Mouse (Mus musculus) mouse embryonic stem cell (cell line): ENCODE results near the gene Dhrs3.

Source experiments
- in situ Hi-C, 2 experiments: fragments of 300-500 bp; cut with MboI; formaldehyde crosslinking; loops; 1 replicate in 1 of 2; 3 replicates in 1 of 2; pipeline ENCODE4 v1.14.3; 2019 to 2020; ENCODE audit warnings: low sequenced_read_pairs in 2 of 2, low pct_unique_long_range_greater_than_20kb in 1 of 2, mixed read lengths in 1 of 2; ENCODE audit not compliant: unreplicated experiment in 1 of 2

Dhrs3 gene

DNA sequence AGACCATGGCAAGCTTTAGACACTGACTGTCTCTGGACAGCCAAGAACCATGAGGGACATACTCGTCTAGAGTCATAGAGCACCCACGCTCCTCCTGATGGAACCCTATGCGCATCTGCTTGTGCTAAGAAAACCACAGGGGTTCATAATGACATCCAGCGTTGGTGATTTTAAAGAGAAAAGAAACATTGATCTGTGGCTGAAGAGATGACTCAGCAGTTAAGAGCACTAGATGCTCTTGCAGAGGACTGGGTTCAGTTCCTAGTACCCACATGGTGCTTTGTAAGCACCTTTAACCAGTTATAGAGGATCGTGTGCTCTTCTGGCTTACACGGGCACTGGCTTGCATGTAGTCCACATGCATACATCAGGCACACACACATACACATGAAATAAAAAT lies 23.9 kb downstream of the Dhrs3 start:
- in situ Hi-C loops, result loop anchor here in 1 of 2 experiments (25.0 kb wide), 1 partner anchor 571 kb away; no protein-coding TSS in a partner anchor

DNA sequence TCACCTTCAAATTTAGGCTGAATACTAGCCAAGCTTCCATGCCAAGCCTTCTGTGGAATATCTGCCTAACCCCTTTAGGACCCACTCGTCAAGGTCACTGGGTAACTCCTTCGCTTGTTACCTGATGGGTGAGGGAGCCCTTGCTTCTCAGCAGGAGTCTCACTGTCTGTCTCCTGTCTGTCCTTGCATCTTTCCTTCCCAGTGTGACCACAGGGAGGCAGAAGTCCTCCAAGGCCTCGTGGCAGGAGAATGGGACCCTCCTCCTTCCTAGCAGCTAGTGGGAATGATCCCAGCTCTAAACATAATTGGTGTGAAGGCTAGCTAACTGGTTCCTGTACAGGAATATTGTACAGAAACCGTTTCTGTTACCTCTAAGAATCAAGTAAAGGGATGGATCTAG lies 24.5 kb downstream of the Dhrs3 start:
- in situ Hi-C loops, result loop anchor here in 1 of 2 experiments (25.0 kb wide), 1 partner anchor 570 kb away; no protein-coding TSS in a partner anchor

DNA sequence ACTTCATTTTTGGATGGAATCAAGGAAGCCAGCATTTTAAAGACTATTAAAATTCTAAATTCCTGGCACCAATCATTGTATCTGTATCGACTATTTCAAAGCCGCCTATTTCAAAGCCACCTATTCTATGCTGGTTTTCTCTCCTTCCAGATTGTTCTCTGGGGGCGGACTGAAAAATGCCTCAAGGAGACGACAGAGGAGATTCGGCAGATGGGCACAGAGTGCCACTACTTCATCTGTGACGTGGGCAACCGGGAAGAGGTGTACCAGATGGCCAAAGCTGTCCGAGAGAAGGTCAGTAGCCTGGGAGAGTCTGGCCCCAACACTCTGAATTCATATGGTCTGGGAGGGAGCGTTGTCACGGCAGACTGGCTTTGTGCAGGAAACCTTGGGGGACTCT lies 25.9 kb downstream of the Dhrs3 start:
- in situ Hi-C loops, result loop anchor here in 1 of 2 experiments (25.0 kb wide), 1 partner anchor 569 kb away; no protein-coding TSS in a partner anchor

DNA sequence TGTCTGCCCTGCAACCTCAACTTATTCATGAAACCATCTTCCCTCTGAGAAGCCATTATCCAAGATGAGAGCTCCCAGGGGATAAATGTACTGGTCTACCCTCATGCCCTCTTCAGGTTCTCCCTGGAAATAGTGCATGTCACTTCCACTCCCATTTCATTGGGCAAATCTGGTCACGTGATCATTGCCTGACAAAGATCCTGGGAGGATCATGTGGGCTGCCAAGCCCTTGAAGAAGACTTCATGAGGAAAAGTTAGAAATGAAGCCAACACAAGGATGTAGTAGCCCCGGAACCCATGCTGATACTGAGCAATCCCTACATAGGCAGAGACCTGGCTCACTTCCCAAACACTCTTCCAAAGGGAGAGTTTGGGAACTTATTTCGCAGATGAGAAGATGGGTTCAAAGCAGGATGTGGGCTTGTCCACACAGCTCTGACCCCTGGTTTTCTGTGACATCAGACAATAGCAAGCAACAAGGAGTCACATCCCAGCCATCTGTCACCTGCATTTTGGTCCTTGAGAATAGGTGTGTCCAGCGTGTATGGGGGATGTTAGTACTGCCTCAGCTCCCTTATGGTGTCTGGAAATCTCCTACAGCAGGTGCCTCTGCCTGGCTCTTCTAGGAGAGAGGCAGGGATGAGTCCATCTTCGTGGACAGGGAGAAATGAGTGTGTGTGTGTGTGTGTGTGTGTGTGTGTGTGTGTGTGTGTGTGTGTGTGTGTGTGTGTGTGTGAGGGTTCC lies 36.2 kb downstream of the Dhrs3 start:
- in situ Hi-C loops, result no loop called here

DNA sequence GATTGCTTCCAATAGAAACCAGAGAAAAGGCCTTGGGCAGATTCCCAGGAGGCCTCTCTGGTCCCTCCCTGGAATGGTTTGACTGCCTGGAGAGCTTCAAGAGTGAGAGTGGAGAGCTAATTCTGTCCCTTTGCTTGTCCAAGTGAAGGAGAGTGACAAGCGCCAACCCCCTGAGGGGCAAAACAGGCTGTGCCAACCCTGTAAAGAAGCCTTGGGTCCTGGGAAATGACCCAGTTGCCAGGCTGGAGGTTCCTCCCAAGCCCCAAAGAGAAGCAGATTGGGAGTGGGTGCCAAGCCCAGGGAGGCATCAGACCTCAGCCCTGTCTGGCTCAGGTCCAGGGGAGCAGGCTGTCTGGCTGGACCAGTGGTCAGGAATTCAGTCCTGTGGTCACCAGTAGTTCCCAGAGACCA lies 37.2 kb downstream of the Dhrs3 start:
- in situ Hi-C loops, result no loop called here

DNA sequence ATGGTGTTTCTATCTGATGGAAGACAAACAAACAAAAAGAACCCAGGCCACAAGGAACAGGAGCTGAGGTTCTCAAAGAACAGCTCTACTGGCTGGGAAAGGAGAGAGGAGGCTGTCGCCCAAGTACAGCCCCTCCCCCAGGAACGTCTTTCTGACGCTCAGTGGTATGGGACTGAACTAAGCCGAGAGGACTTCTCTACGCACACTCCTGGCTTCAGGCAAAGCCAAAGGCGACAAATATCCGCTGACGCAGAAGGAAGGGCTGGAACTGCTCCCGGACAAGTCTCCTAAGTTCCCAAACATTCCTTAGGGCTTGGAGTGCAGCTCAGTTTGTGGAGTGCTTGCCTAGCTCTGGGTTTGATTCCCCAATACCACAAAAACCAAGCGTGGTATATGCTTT lies 37.7 kb downstream of the Dhrs3 start:
- in situ Hi-C loops, result no loop called here

DNA sequence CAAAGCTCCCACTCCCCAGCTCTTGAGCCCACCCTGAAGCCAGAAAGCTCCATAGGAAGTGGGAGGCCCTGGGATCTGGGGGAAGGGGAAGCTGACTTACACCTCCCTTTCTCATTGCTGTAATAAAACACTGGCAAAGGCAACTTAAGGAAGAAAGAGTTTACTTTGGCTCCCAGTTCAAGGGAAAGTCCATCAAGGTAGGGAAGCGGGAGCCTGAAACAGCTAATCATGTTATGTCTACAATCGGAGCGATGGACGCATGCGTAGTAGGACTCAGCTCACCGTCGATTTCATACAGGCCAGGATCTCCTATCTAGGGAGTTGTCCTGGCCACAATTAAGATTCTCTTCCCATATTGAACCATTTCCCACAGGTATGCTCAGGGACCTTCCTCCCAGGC lies 38.5 kb downstream of the Dhrs3 start:
- in situ Hi-C loops, result no loop called here

DNA sequence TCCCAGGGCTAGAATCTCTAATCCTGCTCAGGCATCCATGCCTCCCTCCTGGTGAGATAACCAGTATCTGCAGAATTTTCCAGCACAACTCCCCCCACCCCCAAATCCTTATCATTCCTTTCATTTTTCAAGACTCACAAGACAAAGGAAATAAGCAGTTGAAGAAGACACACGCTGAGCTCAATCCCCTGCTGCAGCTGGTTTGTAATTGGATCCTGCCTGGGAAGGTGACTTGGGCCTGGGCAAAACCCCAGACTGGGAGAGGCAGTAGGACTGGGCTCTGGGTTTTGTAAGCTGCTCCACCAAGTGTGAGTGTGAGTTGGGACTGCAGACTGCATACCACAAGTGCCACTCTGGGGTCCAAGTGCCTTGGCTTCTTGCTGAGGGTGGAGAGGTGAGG lies 41.9 kb downstream of the Dhrs3 start:
- in situ Hi-C loops, result no loop called here

DNA sequence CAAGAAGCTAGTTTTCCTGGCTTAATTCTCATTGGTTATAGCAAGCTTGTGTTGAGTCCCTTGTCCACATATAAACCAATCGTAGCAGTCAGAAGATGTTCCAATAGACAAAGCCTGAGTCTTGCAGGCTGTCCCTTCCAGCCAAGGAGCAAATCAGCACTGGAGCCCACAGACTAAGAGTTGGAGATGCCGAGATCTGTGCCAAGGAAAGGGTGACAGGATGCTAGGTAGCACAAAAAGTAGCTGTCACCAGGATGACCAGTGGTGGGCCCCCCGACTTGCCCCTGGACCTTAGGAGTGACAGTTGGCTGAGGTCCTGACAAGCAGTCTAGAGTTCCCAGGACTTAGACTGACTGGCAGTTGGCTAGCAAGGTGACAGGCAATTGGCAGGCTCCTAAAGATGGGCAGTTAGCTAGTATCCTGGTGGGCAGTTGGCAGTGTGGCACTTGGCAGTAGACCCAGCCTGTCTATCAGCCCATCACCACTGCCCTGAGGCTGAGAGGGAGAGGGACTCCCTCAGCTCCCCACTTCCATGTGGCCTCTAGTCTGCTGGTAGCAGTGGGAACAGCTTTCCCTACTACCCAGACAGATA lies 44.0 kb downstream of the Dhrs3 start:
- in situ Hi-C loops, result no loop called here

DNA sequence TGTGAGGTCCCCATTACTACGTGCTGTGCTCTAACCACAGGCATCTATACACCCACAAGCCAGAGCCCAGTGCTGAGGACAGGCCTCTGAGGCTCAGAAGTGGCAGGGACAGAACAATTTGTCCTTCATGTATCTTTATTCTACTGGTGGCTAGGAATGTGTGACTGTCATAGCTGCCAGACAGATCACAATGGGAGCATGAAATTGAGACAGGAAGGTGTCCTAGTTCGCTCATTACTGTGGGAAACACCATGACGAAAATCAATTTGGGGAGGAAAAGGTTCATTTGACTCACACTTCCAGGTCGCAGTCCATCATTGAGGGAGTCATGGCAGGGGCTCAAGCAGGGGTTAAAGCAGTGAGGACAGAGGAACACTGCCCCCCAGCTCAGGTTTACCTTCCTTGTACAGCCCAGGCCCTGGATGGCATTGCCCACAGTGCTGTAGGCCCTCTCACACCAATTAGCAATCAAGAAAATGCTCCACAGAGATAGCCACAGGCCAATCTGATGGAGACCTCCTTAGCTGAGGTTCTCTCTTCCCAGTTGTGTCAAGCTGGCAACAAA lies 47.3 kb downstream of the Dhrs3 start:
- in situ Hi-C loops, result no loop called here

DNA sequence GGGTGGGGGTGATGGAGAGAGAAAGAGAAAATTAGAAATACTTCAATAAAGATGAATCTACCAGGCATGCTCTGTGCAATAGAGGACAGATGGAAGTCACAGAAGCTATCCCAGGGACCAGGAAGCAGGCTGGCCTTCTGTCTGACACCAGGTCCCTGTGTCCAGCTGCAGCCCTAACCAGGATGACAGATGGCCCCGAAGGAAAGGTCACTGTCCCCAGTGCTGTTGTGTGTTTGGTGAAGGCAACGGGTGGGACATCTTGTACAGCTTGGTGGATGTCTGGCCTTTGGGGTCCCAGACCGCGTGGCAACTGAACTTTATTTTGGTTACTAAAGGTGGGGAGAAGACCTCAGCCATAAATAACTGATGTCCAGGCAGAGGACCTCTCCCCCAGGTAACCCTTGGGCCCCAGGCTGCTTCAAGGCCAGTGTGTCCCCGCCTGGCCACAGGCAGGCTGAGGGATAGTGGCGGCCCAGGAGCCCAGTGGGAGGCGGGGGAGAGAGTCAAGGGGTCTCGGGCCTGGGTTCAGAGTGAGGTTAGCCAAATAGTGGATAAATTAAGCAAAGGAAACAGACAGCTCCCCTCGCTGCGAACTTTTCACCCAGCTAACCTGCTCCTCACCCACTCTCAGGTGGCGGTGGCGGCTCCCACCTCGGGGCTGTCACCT lies 48.3 kb downstream of the Dhrs3 start:
- in situ Hi-C loops, result no loop called here

DNA sequence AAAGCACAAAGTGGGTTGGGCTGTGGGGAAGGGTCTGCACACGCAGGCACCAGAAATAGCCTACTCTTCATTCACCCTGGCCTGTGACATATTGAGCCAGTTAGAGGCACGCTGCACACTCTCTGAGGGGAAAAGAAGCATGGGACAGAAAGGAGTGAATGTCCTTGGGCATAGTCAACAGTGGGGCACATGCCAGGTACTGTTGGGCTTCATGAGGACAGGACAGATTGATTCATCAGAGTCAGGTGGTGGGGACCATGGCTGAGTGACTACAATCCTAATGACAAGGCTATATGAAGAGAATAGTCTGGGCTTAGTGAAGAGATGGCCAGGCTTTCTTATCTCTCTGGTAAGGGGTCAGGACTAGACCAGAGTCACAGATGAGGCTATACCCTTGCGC lies 49.8 kb downstream of the Dhrs3 start:
- in situ Hi-C loops, result no loop called here

DNA sequence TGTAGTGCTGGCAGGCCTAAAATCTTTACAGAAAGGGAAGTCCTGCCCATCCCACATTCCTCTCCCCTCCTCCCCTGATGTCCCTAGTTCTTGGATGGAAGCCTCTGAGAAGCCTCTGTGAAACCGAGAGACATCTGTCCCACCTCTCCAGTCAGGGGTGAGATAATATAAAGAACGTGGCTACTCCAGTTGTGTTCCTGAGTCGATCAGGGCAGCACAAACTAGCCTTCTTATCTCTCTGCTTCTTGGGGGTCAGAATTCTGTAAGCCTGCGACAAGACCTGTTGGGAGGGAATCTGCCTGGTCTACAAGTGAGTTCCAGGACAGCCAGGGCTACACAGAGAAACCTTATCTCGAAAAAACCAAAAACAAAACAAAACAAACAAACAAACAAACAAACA lies 50.6 kb downstream of the Dhrs3 start:
- in situ Hi-C loops, result no loop called here

DNA sequence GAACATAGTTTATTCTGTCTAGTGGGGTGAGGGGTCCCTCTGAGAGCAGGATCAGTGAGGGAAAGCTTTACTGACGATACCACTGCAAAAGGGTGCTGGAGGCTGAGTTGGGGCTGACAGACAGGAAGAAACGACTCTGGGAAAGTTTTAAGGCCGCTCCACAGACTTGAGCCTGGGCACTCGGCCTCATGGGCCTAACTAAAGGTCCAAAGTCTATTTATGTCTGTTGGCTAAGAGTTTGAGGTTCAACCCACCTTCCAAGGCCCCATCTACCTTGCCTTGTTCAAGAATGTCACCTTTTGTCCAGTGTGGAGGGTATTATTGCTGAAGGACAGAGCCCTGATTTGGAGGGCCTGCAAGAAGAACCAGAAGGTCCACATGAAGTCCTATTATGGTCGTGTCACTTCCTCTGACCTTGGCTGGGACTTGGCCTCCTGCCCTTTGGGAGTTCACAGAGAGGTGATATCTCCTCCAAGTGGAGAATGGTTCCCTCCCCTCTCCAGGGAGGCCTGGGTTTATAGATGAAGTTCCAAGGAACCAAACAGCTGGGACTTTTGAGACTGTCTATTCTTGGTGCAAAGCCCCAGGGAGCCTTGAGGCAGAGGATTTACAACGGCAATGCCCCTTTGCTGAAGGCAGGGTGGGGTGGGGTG lies 55.2 kb downstream of the Dhrs3 start:
- in situ Hi-C loops, result no loop called here

DNA sequence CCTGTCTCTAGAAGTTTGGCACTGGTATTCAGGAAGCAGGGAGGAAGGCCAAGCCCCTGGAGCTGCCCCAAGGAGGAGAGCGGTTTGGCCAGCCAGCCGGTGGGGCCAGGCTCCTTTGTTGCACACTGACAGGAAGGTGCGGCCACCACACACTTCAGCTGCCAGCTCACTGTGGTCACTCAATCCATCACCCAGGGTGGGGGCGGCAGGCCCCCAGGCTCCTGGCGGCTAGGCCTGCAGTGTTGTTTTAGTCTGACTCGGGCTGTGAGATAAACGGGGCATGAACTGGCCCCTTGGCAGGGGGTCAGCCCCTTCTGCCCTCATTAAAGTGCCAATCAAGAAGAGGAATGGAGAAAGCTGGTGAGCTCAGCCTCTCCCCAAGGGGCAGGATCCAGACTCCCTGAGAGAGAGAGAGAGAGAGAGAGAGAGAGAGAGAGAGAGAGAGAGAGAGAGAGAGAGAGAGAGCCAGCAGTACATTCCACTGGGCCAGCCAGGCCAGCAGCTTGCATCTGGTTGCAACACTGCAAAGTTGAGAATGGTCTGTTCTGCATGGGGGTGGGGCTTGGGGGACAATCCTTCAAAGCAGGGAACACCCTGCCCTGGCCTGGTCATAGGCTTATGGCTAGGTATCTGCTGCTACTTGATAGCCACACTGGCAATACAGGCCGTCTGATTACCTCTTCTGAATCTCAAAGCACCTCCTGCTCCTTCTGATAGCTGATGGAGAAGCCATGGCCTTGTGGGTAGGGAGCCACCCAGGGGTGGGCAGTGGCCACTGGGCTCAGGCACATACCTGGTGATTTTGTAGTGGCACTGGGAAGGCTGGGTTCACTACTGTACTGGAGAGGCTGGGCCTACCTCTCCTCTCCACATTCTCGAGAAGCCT lies 57.1 kb downstream of the Dhrs3 start:
- in situ Hi-C loops, result no loop called here

DNA sequence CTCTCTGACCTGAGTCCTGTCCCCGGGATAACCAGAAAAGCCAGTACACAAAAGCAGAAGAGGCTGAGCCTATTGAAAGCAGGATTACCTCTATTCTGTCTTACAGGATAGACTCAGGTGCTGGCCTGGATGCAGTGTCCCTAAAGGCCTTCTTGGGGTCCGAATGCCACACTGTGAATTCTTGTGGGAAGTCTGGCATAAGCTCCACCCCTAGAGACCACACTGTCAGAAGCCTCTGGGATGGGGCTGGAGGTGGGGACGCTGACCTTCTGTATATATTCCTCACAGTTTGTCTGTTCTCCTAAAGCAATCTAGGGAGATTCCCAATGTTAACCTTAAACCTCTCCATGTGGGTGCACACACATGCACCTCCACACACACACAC lies 57.7 kb downstream of the Dhrs3 start:
- in situ Hi-C loops, result no loop called here

DNA sequence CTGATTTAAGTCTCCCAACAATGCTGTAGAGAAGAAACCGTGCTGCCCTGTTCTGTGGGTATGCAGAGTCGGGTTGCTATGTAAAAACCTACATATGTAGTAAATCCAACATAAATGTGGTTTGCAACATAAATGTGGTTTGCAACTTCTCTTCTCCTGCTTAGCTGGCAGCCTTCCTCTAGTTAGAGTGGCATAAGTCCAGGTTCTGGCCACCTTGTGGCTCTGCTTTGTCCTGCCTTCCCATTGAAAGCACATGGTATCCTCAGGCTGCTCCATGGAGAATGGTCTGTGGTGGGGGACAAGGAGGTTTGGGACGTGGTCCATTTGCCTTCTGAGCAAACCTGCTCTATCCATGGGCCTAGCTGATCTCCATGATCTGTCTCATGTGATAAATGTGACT lies 58.3 kb downstream of the Dhrs3 start:
- in situ Hi-C loops, result no loop called here

DNA sequence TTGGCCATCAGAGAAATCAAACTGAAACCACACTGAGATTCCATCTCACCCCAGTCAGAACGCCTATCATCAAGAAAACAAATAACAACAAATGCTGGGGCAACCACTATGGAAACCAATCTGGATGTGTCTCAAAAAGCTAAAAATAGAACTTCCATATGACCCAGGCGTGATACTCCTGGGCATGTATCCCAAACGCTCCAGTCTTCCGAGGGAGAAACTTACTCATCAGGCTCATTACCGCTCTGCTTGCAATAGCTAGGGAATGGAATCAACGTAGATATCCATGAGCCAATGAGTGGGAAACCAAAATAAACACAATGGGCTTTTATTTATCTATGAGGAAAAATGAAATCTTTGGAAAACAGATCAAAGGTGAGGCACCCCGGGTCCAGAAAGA lies 59.2 kb downstream of the Dhrs3 start:
- in situ Hi-C loops, result no loop called here
